Mouse (Mus musculus) spleen, adult 18-20 months (tissue): ENCODE data around the gene Wdr49.

Experiments used
- DNase-seq, 2 experiments: peaks; one replicate each; pipeline ENCODE4 v3.0.0; 2022; ENCODE audit warnings: mixed read lengths in 2 of 2

Wdr49 gene

GRCm38 (mm10) chr3:75482056-75482455, at the start of gene Wdr49:
Wdr49 (minus strand) TSS chr3:75482156.
- DNase-seq = no peak

GRCm38 (mm10) chr3:75531074-75531473, 49.1 kb upstream of the Wdr49 start:
- DNase-seq = no peak

GRCm38 (mm10) chr3:75522527-75522926, 40.6 kb upstream of the Wdr49 start:
- DNase-seq = no peak

GRCm38 (mm10) chr3:75521314-75521713, 39.4 kb upstream of the Wdr49 start:
- DNase-seq = no peak

- DNase-seq = peak; percentile 23 to 73
Observed at GRCm38 (mm10) chr3:75517631-75518250, 35.8 kb upstream of the Wdr49 start.

GRCm38 (mm10) chr3:75498961-75499960, 17.3 kb upstream of the Wdr49 start:
- peak in 1 of 2 experiments; percentile 9 for DNase-seq

GRCm38 (mm10) chr3:75492913-75493312, 11.0 kb upstream of the Wdr49 start:
- DNase-seq = no peak

GRCm38 (mm10) chr3:75475106-75475505, 6.8 kb downstream of the Wdr49 start:
- no peak for DNase-seq

- DNase-seq = no peak
Observed at GRCm38 (mm10) chr3:75474657-75475056, 7.3 kb downstream of the Wdr49 start.

- DNase-seq = no peak
Observed at GRCm38 (mm10) chr3:75468154-75468553, 13.8 kb downstream of the Wdr49 start.

GRCm38 (mm10) chr3:75430564-75431181, 51.3 kb downstream of the Wdr49 start:
- no peak for DNase-seq

GRCm38 (mm10) chr3:75395918-75396317, 86.0 kb downstream of the Wdr49 start:
- no peak for DNase-seq

- no peak for DNase-seq
Observed at GRCm38 (mm10) chr3:75395121-75395895, 86.6 kb downstream of the Wdr49 start.

GRCm38 (mm10) chr3:75394487-75394886, 87.5 kb downstream of the Wdr49 start:
- DNase-seq = no peak

- DNase-seq = no peak
Observed at GRCm38 (mm10) chr3:75381776-75382175, 100.2 kb downstream of the Wdr49 start.

- DNase-seq = no peak
Observed at GRCm38 (mm10) chr3:75353972-75354371, 128.0 kb downstream of the Wdr49 start.

- no peak for DNase-seq
Observed at GRCm38 (mm10) chr3:75337196-75337595, 144.8 kb downstream of the Wdr49 start.

- DNase-seq = no peak
Observed at GRCm38 (mm10) chr3:75320999-75321398, 161.0 kb downstream of the Wdr49 start.

- DNase-seq = no peak
Observed at GRCm38 (mm10) chr3:75308861-75309260, 173.1 kb downstream of the Wdr49 start.

- DNase-seq = no peak
Observed at GRCm38 (mm10) chr3:75308228-75308627, 173.7 kb downstream of the Wdr49 start.

GRCm38 (mm10) chr3:75305584-75305983, 176.4 kb downstream of the Wdr49 start:
- DNase-seq = no peak

GRCm38 (mm10) chr3:75304621-75305020, 177.3 kb downstream of the Wdr49 start:
- DNase-seq = no peak

GRCm38 (mm10) chr3:75301072-75301471, 180.9 kb downstream of the Wdr49 start:
- no peak for DNase-seq
